Mouse (Mus musculus): Measurements from ENCODE around the gene Dtx4.

The Dtx4 gene

GRCm38 (mm10) chr19:12494187-12494458, 7.1 kb downstream of the Dtx4 start:
- no peak for DNase-seq (ENCODE audit: low read depth, low spot score)

DNA sequence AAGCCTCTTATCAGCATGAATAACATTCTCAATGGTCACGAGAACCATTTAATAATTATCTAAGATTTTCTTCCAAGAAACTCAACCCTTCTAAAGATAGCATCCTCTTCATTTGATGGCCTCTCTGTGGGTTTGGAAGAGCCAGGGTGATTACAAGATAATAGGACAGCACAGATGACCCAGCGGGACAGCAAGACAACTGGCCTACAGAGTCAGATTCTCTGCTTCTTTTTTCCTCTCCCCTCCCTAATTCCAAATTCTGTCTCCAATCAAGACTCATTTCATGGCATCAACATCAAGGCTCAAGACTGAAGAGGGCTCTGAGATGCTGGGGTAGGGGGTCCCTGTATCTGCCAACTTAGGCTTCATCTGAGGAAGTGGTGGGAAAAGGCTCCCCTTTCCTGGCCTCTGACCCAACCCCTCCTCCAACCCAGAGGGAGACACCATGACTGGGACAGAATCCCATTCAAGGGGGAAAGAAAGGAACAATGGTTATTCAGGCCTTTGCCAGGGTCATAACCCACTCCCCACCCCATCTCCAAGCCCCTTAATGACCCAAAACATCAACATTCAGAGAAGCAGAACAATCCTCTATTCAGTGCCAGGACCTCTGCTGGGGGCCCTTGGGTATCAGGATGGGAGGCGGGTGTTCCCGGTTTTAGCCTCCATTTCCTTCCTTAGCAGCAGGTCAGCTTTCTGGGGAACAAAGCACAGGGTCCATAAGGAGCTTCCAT, 7.6 kb downstream of the Dtx4 start:
- DNase-seq (ENCODE audit: low read depth, low spot score) = no peak

- no peak for DNase-seq (ENCODE audit: low read depth, low spot score)
Measured at GRCm38 (mm10) chr19:12491636-12492035, 9.6 kb downstream of the Dtx4 start.

DNA sequence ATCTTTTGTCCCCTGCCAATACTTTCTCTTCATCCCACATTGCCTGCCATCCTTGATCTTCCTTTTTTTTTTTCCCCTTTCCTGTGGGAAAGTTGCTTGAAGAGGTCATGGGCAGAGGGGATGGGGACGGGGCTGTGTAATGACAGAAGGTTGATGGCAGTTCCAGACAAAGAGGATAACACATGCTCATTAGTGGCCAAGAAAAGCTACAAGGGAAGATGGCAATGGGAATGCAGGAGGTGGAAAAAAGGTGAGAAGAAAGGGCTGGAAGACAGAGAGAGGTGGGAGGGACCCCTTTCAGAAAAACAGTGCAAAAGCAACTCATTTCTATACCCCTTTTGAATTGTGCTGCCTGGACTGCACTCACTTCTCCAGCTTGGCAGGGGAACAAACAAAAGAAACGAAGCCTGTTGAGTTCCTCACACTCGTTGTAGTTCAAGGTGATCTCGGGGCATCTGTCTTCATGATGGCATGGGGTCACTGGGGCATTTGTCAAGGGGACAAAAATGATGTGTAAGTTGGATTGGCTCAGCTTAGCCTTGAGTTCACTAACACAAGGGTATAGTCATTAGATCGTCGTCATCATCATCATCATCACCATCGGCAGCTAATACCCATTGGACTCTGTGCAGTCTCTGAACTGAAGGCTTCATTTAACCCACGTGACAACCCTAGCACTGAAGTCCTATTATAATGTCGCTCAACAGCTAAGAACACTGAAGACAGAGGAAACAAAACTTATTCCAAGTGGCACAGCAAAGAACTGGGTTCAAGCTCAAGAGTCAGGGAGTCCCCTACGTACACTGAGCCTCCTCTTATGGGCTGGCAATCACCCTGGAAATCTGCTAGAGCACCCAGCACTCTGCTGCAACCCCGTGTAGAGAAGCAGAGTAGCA, 11.3 kb downstream of the Dtx4 start:
- DNase-seq (ENCODE audit: low read depth, low spot score) = no peak

- DNase-seq (ENCODE audit: low read depth, low spot score) = no peak
Measured at GRCm38 (mm10) chr19:12488969-12489674, 12.1 kb downstream of the Dtx4 start.

DNA sequence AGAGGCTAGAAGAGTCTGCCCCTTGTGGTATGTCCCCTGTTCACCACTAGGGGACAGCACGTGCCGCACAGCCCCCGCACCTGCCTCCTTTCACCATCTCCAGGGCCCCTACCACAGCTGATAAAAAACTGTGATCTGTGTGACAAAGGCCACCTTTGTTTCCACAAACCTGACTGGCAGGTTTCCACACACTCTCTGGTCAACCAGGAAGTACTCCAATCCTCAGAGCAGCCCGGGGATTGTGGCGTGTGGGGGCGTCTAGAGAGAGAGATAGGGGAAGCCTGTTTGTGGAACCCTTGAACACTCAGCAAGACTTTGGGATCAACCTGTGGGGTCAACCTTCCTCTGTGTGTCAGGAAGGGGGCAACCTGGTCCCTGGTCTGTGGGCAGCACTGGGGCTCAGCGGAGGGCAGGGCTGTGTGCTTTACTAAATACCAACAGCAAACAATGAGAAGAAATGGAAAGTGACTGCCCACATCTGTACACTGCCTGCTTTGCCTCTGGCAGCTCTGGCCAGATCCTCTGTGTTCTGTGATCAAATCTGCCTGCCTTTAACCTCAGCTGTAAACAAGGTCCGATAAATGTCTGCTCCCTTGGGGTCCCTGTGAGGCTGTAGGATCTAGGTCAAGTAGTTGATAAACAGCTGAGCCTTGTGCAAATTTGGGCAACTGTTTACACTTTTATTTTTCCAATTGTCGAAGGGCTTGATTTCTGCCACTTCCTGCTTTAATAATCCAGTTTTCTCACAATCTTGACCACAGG, 12.9 kb downstream of the Dtx4 start:
- peak; percentile 38 for DNase-seq (ENCODE audit: low read depth, low spot score)

DNA sequence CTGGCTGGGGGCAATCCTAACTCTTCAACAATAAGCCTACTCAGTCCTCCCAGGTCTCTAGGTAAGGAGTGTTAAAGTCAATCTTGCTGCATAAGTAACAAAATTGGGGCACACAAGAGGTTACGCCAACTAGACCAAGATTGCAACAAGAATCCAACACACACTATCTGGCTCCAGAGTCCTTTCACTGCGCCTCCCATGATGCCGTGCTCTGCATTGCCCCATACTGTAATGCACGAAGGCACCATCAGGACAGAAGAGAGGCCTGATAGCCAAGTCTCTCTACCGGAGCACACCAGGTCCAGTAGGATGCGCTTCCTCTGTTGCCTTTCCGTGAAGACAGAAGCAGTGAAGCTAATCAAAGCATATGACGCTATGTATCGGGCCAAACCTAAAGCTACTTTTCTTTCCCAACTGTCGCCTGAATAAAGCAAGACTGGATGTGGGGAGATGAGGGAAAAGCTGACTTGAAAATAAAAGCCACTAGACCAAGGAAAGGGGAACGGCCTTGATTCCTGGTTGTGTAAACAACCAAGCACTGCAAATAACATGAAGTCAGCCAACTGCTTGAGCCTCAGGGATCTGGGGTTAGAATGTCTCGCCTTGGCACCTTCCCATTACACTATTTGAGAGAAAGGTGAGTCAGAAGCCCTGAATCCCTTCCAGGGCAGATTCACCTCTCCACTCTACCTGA, 13.6 kb downstream of the Dtx4 start:
- DNase-seq (ENCODE audit: low read depth, low spot score) = no peak

DNA sequence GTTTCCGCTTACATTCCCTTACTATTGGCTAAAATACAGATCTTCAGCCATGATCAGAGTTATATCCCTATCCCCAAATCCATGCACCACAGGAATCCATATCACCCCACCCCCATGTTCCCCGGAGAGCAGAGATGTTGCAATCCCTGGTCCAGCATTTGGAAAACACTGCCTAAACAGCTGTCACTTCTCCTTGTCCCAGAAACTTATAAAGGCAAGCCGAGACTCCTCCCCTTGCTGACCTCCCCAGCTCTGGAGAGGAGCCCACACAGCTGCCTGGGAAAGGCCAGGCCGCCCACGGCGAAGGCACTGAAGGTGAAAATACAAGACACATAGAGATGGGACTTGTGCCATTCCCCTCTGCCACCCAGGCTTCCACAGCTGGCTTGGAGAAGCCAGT, 14.4 kb downstream of the Dtx4 start:
- DNase-seq (ENCODE audit: low read depth, low spot score) = peak; percentile 36

DNA sequence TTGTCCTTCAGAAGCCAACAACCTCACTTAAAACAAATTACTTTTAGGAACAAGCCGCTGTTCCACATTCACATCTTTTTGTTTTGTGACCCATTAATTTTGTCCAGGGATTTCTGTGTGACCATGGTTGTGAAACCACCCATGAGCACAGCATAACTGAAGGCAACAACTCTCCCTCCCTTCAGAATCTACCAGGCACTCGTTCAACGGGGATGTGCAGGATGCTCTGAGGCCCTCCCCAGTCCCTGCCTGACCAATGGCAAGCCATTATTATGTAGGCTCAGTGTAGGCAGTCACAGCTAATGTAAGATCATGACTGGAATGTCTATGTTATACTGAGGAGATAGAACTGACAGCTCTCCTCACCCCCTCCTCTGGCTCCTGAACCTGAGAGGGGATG, 15.6 kb downstream of the Dtx4 start:
- no peak for DNase-seq (ENCODE audit: low read depth, low spot score)

GRCm38 (mm10) chr19:12485223-12485622, 16.0 kb downstream of the Dtx4 start:
- DNase-seq (ENCODE audit: low read depth, low spot score) = no peak

- peak; percentile 35 for DNase-seq (ENCODE audit: low read depth, low spot score)
Measured at GRCm38 (mm10) chr19:12484210-12484609, 17.0 kb downstream of the Dtx4 start.

GRCm38 (mm10) chr19:12483782-12484181, 17.5 kb downstream of the Dtx4 start:
- no peak for DNase-seq (ENCODE audit: low read depth, low spot score)

DNA sequence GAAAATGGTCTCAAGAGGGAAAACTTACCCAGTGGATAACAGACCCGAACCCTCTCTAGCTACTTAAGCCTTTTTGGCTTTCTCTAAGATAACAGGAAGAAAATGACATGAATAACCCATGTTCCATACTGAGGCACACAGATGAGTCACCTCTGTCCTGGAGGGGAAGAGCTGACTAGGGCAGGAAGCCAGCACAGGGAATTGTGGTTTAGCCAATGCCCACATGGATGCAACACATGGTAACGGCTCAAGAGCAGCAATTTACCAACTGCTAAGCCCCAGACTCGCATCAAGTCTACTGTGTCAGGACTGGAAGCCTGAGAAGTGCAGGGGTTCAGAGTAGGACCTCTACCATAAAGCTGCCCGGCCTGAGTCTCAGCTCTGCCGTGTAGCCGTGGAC, 22.9 kb downstream of the Dtx4 start:
- DNase-seq (ENCODE audit: low read depth, low spot score) = no peak

DNA sequence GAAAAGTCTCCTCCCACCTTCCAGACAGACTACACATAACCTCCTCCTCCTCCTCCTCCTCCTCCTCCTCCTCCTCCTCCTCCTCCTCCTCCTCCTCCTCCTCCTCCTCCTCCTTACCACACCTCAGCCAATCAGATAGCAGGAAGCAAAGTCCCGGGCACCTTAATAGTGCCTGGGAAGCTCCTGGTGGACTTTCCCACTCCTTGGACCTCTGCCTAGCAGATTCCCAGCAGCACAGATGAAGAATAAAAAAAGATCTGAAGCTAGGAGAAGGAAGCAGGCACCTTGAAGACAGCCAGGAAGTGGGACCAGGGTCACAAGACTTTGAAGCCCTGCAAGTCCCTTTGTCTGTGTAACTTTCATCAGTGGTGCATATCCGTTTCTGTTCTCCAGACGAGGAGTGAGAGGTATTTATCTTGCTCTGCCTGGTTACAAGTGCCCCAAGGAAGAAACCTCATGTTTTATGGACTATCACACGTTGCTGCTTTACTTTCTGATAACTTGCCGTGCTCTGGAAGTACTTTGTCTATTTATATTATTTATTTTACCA, 24.5 kb downstream of the Dtx4 start:
- DNase-seq (ENCODE audit: low read depth, low spot score) = peak; percentile 61

DNA sequence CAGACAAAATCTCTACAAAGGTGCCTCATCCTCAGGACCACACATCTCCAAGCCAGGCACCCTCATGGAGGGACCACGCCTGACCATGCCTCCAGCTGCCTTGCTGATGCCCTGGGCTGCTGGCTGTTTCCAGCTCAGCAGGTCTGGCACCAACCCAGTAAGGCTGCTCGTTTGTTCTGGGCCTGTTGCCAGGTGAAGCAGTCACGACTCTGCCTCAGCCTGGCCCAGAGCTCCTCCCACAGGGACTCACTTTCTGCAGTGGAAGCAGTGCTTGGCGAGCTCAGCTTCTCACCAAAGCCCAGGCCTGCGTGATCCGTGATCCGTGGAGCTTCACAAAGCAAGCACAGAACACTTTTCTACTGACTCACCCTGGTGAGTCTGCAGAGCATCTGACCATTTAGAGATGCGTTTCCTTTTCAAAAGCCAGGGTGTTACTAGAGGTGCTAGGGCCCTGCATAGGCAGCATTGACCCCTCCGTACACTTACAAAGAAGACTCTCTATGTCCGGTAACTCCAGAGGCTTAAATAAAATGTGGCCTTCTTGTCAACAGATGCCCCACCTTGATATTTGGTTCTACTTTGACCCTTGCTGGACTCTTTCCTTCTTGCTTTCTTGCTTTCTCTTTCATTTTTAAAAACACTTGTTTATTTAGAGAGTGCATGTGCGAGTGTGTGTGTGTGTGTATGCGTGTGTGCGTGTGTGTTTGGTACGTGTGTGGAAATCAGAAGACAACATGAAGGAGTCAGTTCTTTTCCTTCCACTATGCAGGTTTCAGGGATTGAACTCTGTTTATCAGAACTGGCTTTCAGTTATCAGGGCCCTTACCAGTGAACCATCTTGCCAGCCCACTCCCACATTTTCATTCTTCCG, 25.6 kb downstream of the Dtx4 start:
- DNase-seq (ENCODE audit: low read depth, low spot score) = peak; percentile 97

DNA sequence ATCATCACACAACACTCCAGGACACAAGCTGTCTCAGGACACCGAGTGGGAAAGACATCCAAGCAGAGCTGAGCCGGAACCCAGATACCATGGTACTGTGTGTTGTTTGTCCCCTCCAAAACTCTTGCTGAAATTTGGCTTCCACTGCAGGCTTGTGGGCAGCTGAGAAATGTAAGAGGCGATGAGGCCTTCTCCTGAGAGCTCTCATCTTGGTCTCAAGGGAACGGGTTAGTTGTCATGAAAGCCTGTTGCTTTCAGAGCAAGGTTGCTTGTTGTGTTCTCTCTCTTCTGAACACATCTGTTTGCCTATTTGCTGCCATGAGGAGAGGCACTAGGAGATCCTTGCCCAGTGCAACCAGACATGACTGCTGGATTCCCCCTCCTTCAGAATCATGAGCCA, 27.3 kb downstream of the Dtx4 start:
- no peak for DNase-seq (ENCODE audit: low read depth, low spot score)

DNA sequence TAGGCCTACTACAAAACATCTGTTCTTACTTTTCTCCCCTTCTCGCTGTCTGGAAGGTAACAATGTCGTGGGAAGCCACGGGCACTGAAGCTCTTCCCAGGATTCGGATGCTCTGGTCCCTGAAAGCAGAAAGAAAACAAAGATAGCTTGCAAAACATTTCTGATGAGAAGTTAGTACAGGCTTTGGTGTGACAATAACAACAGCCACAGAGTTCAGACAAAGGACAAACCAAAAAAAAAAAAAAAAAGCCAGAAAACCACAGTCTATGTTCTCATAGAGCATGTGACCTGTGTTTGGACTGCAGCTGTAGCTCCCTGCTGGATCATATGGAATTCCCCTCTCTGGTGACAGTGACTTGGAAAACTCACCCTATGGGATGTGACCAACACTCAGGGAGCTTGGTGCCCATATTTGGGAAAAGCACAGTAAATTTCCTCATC, 28.0 kb downstream of the Dtx4 start:
- no peak for DNase-seq (ENCODE audit: low read depth, low spot score)

DNA sequence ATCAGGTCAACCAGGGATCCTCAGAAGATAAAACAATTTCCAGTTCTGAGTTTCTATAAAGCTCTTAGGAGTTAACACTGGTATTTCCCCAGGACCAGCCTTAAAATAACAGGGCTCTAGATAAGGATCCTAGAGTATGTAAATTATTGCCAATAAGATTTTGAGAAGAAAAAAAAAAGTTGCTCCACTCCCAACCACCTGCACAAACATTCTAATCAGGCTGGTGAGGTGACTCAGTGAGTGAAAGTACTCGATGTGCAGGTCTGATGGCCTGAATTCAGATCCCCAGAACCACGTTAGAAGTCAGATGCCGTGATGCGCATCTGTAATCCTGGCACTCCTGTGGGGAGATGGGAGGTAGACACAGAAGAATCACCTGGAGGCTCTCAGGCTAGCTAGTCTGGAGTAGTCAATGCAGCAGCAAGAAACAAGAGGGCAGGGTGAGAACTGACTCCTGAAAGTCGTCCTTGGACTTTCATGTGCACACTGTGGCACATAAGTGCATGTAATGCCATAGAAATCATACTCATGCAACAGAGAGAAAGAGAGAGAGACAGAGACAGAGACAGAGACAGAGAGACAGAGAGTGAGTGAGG, 28.8 kb downstream of the Dtx4 start:
- DNase-seq (ENCODE audit: low read depth, low spot score) = no peak

GRCm38 (mm10) chr19:12471866-12472265, 29.4 kb downstream of the Dtx4 start:
- DNase-seq (ENCODE audit: low read depth, low spot score) = no peak
